Mouse (Mus musculus) layer of hippocampus, adult 11-12 months (tissue): Measurements from ENCODE around the gene Acbd4.

Source experiments
- DNase-seq: peaks from one replicate; pipeline ENCODE4 v3.0.0; 2022; ENCODE audit warnings: low spot score

Acbd4 gene

DNA sequence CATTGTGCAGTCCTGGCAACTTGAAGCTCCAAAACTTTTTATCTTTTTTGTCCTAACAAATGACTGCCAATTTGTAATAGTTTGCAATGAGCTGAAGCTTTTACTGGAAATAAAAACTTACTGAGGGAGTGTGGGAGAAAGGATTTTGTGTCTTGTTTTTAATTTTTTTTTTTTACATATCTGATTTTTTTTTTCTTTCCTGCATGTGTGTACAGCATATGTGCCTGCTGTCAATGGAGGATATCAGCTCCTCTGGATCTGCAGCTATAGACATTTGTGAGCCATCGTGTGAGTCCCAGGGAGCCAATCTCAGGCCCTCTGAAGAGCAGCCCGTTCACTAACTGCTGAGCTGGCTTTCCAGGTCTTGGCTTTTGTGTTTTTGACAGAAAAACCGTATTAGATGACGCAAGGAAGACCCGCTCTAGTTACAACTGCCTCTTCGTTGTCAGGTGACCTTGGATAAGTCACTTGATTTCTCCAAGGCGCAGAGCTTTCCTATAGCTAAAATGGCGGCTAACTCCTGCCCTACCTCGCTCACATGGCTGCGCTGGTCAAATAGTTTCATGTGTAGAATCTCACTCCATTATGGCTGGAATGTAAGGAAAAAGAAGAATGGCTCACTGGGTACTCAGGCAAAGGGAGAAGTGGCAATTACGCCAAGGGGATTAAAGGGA is 12.9 kb downstream of the Acbd4 start:
- DNase-seq, result no peak

DNA sequence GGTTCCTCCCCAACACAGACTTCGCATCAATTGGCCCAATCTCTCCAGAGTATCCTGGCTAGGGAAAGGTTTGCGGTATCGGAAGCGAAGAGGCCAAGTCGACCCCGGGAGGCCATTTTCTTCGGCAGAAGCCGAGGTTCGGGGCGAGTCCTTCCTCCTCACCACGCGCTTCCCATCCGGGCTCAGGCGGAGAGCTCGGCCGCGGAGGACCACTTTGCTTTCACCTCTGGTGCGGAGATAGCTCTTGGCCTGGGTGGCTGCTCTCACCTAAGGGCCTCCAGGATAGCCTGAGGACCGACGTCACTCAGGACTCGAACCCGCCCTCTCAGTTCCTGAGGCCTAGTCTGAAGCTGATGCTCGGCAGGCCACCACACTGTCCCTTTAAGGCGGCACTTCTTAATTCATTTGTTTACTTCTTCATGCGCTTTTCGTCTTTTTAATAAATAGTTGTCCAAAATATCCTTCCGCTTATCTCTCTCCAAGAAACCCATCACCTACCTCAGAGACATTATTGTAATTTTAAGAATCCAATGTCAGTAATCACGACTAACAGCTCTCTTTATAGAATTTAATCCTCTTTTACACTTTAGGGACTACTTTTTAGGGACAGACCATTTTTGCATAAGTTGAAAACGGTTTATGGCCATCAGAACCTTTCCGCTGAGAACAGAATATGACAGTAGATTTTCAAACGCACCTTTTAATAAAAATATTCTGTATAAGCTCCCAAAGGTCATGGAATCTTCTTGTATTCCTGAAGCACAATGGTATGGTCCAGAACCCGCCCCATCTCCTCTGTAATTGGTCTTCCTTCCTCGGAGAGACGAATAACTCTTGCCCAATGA is 13.9 kb downstream of the Acbd4 start:
- DNase-seq, result peak; percentile 83

DNA sequence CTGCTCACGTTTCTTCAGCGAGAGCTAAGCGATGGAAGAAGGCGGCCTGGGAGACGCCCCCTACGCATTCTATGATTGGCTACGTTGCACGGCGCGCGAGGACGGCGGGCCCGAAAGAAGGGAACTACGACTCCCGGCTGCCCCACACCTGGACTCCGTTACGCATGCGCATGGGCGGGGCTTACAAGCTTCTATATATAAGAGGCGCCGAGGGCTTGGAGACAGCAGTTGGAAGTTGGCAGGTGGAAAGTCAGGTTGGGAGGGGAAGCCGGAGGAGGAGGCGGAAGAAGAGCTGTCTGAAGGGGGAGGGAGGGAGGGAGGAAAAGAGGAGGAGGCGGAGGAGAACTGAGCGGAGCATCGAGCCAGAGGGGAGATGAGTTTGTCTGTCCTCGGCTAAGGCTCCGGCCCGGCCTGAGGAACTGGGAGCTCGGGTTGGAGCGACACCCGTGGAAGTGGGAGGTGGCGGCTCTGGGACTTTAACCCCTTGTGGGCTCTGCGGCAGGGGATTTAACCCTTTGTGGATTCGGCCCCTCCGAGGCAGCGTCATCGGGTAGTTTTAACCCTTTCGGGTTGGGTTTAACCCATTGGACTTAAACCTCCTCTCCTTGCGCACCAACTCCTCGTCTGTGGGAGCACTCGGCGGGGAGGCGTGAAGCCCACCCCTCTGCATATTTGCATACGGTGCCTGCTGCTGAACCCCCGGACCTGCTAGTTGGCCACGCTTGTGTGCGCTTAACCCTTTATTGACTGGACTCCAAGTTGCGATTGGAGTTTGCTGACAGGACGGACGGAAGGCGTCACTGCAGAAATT is 14.7 kb downstream of the Acbd4 start, which contains the start of gene Hexim1:
Hexim1 (plus strand) TSS at position 224 of the 811 bp plus-strand sequence.
- DNase-seq, result peak; percentile 100

DNA sequence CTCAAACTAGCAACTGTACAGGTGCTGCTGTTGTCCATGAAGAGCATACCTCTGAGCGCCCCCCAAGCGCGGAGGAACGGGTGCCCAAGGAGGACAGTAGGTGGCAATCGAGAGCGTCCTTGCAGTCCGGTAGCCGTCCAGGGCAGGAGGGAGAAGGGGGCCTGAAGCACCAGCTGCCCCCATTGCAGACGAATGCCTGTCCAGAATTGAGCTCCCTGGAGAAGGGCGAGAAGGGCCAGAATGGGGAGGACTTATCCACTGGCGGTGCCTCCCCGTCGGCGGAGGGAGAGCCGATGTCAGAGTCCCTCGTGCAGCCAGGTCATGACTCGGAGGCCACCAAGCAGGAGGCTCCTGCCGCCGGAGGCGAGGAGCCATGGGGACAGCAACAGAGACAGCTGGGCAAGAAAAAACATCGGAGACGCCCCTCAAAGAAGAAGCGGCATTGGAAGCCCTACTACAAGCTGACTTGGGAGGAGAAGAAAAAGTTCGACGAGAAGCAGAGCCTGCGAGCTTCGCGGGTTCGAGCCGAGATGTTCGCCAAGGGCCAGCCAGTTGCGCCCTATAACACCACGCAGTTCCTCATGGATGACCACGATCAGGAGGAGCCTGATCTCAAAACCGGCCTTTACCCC is 15.6 kb downstream of the Acbd4 start:
- DNase-seq, result peak; percentile 76

DNA sequence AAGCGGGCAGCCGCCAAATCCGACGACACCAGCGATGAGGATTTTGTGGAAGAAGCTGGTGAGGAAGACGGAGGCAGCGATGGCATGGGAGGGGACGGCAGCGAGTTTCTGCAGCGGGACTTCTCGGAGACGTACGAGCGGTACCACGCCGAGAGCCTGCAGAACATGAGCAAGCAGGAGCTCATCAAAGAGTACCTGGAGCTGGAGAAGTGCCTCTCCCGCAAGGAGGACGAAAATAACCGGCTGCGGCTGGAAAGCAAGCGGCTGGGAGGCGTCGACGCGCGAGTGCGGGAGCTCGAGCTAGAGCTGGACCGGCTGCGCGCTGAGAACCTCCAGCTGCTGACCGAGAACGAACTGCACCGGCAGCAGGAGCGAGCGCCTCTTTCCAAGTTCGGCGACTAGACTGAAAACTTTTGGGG is 16.1 kb downstream of the Acbd4 start:
- DNase-seq, result no peak

DNA sequence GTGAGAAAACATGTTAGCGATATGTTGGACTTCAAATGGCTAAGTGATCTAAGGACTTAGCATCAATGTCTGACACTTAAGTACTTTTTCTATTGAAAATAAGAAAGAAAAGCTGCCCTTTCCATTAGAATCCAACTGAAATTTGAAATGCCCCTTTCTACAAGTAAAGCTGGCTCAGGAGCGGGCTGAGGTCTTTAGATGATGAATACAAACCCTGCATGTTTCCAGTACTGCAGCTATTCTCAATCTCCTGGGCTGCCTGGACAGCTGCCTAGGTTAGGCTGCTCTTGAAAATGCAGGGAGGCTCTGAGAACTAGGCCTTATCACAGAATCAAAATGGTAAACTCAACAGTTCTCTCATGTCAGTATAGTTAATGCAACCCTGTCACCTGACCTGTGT is 17.4 kb downstream of the Acbd4 start:
- no peak for DNase-seq

DNA sequence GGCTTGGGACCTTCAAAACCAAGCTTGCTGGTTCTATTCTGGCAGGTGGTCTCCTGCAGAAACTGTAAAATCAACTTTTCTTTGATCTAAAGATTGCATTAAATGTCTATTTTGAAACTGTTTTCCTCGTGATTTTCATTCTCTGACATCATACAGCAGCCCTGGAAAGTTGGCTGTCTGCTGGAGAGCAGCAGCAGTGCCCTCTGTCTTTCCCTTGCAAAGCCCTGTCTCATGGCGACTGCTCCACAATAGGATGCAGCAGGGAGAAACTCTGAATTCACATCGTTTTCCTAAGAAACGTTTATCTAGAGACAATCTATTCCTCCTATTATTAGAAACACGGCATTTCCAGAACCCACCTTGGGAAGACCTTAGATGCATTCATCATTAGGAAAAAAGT is 18.1 kb downstream of the Acbd4 start:
- DNase-seq, result no peak

DNA sequence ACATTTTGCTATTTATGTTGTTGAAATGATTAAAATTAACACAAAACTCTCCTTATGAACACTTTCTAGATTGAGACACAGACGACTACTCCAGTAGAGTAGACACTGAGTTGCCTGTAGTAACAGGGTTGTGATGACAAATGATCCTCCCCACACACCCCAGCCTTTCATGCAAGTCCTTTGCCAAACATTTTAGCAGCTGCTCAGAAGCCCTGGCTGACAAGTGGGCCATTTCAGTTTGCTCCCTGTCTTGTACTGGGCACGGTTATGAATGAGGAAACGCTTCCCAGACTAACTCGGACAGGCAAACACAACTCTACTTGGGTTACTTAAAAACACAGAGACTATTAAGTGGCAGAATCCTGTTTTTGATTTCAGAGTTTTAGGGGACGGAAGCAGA is 18.8 kb downstream of the Acbd4 start:
- no peak for DNase-seq

DNA sequence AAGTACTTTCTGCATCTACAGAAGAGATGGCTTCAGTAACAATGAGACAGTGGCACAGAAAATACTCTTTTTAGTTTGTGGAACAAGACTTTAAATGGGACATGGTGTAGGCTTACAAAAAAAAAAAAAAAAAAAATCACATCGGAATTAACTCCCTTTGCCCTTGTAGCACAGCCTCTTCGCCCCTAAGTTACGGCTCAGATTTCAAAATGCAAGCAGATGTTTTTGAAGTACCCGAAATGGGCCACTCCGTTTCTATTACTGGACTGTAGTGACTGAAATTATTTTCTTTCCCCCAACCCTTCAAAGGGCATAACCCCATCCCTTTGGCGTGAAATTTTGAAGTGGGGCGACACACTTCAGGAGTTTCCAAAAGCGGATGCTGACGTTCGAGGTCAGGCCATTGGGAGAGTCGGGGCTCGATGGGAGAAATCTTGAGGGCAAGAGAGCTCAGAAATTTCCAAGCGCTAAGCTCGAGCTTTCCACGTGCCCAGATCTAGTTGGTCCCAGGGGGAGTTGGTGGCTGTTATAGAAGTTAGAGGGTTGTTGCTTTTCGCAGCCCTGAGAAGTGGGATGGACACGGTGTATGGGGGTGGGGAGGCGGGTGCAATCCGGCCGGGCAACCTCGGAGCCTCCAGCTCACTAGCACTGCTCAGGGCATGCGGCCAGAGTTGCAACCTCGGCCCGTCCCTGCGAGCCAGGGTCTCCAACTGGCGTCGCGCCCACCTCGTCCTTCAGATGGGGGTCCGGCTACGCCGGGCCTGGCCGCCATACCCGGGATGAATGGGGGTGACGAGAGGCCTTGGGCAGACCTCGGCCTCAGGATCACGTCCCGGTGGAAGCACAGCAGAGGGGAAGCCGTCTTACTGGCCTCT is 30.5 kb downstream of the Acbd4 start, which contains the start of gene Hexim2:
Hexim2 (plus strand) TSS at position 729 of the 875 bp plus-strand sequence.
- peak; percentile 64 for DNase-seq

DNA sequence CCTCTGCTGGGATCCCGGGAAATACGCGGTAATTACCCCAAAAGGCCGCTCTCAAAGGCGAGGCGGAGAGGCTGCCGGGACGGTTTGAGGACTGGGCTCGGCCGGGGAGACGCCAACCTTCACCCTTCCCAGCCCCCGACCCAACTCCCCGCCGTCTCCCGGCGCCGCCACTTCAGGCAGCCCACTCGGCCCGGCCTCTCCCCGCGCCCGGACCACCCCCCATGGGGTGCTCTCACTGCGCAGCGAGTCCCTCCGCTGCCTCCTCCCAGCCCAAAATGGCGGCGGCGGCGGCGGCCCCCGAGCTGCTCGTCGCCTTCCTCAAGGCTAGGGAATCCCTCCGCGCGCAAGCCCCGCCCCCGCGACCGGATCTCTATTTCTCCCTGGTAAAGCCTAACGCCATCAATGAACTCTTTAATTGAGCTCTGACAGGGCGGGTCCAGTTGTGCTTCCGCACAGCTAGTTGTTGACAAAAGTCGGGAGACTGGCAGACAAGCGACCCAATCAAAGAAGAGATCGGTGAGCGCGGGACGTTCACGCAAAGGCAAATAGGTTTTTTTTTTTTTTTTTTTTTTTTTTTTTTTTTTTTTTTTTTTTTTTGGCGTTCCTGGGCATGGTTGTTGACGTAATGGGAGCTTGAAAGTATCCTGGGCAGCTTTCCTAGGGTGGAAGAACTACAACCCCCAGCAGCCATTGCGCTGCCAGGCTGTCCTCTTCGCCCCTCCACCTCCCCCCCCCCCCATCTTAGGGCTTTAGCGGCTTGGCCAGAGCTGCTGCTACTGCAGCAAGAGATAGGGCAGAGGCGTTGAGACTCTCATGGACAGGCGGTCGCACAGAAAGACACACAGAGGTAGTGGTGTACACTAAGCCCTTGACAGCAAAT is 31.3 kb downstream of the Acbd4 start:
- peak; percentile 100 for DNase-seq

DNA sequence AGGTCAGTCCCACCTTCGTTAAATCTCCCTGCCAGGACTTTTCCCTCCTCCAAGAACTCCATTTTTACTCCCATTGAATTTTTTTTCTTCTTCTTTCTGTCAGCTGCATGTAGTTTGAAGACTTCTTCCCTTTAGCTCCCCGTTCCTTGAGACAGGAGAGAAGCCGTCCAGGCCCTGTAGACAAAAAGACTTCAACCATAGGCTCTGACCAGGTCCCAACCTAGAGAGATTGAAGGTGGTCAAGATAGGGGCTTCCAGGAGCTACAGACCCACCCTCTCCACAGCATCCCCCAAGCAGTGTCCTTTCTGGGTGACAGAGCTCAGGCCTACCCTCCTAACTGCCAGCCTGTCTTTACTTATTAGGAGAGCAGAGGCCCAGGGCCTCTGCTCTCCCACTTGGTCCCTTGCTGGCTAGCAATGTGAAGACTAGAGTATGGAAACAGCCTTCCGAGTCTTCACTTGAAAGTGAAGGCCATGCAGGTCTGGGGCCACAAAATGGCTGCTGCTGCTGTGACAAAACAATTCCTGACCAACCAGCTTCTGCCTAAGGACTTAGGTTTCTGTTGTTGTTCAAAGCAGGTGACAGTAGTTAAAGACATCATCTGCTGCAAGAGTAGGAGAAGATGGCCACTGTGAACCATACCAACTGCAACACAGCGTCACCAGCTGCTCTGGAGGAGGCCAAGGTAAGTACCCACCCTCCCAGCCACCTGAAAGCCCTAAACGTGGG is 32.1 kb downstream of the Acbd4 start:
- no peak for DNase-seq

DNA sequence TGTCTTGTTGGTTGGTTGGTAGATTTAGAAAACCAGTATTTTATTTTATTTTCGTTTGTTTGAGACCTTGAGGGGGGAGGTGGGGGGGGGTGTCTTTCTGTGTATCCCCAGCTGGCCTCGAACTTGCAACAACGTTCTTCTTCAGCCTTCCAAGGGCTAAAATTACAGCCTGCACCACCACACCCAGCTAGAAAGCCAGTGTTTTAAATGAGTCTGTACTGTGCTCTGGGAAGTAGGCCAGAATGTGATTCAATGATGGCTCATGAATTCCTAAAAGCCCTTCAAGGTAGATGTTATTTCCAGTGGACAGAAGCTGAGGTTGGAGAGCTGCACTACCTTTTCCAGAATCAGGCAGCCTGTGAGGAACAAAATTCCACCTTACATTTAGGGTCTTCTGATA is 32.7 kb downstream of the Acbd4 start:
- peak; percentile 34 for DNase-seq

DNA sequence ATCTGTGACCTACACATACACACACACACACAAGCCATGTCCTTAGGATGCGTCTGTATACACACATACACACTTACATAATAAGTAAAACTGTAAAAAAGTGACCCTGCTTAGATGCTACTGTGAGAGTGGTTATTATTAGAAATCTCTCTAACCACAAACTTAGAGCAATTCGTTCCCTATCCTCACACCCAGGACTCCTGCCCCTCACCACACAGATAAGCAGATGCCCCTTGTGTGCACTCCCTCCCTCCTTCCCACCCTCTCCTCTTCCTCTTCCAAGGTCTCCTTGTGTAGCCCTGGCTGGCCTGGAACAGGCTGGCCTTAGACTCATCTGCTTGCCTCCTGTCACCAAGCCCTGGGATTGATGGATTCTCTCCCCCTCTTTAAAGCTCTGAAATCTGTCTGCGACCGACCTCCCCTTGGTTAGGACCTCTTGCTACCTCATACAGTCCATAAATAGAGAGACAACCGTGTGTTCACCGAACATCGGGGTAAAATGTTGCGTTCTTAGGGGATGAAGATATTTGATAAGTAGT is 34.6 kb downstream of the Acbd4 start:
- no peak for DNase-seq

DNA sequence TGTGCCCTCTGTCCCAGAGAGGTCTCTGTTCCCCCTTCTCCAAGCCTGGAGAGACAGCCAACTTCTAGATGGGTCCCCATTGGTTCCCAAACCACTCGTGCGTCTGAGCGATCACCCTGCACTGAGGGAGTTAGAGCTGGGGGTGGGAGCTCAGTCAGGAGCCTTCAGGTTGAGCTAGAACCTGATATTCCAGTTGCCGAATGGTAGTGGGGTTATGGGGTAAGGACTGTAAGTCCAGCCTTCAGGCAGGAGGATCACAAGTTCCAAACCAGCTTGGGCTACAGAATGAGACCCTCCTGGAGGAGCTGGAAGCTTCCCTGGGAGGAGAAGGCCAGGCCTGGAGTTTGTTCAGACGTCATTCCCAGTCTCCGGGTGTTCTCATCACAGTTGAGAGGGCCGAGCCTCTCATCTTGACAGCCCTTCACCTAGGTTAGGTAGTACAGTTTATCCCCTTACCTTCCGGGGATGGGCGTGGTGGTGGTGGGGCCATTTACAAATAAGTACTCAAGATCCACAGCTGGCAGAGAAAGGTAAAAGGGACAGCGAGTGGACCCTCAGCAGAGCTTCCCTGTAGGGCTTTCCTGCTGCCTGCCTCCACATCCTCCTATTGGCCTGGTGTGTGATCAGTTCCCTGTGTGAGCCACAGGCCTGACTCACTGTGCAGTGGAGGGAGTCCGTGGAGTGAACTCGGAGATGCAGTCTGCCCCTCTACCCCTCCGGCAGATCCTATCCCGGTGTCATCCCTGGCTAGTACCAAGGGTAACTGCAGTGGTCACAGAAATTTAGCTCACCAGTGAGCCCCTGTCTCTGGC is 38.7 kb downstream of the Acbd4 start:
- no peak for DNase-seq

DNA sequence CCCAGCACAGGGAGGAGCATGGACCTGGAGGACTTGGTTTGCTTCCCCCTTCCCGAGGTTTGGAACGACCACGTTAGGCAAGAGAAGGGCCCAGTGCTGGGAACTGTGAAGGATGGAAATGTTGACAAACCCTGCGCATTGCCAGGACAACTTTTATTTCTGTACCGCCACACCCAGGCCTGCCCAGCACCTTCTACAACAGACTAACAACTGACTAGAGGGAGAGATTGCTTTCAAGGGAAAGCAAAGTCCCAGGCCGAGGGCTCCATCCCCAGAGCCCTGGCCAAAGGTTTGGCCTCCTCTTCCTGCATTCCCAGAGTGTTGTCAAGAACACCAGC is 39.2 kb downstream of the Acbd4 start:
- DNase-seq, result no peak

DNA sequence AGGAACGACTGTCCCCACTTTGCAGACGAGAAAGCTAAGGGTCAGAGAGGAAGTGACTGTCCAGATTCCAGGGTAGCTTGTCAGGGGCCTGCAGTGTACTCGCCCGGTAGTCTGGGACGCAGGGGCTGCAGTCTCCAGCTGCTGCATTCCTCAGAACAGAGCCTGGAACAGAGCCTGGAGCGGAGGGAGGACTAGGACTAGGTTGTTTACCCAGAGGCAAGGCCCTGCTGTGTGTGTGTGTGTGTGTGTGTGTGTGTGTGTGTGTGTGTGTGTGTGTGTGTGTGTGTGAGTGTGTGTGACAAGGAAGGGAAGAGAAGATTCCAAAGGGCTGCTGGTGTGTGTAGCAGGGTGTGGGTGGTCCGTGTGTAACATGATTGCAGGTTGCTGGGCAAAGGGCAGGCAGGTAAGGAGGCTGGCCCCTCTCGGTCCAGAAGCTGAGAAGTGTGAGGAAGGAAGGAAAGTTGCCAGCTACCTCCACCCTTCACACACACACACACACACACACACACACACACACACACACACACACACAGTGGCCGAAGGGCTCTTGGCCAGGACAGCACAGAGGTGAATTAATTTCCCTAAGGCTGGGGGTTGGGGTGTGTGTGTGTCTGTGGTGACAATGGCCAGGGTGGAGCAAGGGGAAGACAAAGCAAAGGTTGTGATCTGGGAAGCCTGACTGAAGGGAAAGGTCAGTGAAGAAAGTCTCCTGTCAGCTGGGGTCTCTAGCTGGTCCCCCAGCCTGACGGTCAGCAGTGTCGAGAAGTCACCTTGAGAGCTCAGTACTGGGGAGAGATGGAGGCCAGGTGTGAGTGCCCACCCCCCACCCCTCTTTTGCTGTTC is 39.8 kb downstream of the Acbd4 start:
- no peak for DNase-seq

DNA sequence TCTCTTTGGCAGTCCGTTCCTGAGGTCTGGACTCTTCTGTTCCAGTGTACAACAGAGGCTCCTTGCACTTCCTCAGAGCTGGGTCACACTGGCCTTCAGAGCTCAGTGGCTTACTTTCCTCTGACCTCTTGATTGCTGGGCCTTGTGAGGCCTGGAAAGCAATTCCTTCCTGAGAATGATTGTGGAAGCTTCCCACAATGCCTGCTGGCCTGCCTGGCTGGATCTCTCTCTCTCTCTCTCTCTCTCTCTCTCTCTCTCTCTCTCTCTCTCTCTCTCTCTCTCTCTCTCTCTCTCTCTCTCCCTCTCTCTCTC is 40.4 kb downstream of the Acbd4 start:
- no peak for DNase-seq
